Mouse (Mus musculus): ENCODE measurements at regions not wholly inside any gene's neighbourhood (a gene's known extent, or its start where the extent isn't known, plus 50 kb on each side); places are given as distances from the start of the nearest gene placed in this dataset.
"Not testable (repeated sequence)": the region's sequence is repeated elsewhere in the genome, so short reads cannot be mapped to it uniquely, and the experiment has no call there.

DNA sequence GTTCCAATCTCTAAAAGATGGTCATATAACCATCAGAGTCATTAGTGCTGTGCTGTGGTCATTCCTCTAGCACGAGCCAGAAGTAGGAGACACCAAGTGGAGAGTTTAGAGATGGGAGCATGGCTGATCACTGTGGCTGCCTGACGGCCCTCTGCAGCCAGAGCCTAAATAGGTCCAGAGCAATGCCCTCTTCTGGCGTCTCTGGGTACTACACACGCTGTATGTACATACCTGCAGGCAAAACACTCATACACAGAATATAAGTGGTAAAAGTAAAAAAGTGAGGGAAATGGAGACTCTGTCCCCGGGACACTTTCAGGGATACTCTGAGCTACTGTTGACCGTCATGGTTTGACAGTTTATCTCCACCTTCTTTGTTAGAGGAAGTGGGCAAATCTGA, 91.4 kb downstream of the Gm21738 start:
- no peak for DNase-seq (ENCODE audit: extremely low spot score, low spot score)

GRCm38 (mm10) chr14:19311614-19312013, 107.1 kb downstream of the Gm21738 start:
- DNase-seq (ENCODE audit: extremely low spot score, low spot score), result no peak

GRCm38 (mm10) chr14:19302859-19303258, 115.9 kb downstream of the Gm21738 start:
- DNase-seq (ENCODE audit: extremely low spot score, low spot score), result not testable (repeated sequence)

DNA sequence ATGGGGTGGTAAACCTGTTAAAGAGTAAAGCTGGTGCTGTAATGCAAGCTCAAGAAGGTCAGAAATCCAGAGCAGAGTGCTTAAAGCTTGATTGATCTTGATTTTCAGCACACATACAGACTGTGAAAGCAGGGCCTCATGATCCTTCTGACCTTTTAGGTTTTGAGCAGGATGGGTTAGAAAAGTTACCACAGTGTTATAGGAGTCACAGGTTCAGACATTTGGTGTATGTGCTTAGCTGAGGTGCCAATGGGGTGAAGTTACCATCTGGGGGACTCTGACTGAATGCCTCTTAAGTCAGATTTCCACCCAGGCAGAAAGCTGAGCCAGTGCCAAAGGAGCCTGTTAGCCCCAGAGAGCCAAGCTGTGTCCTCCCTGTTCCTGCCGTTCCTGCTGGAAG, 139.6 kb downstream of the Gm21738 start:
- no peak for DNase-seq (ENCODE audit: extremely low spot score, low spot score)

- peak; percentile 98 for DNase-seq (ENCODE audit: extremely low spot score, low spot score)
Observed at GRCm38 (mm10) chr14:19277777-19278385, 140.8 kb downstream of the Gm21738 start.

All from neural tube, embryonic 10.5 days (tissue).